Mouse (Mus musculus) testis, adult 2 months (tissue): ENCODE results near the gene Cast. TPM values are rescaled to one million over a fixed set of nuclear protein-coding genes. Genes with fewer than 3 reads are reported as not detected.
A peak's percentile ranks its signal among the peaks of the same experiment; 100 is the strongest.

Experiments used
- H3K27ac ChIP-seq: fragments of 200-500 bp; 2 replicates; pipeline ENCODE4 v1.5.1; 2012; ENCODE audit warnings: low read depth, low read length; ENCODE audit not compliant: control insufficient read depth, insufficient read depth
- H3K27me3 ChIP-seq: fragments of 200-500 bp; 2 replicates; pipeline ENCODE4 v1.6.1; 2012; ENCODE audit warnings: mild to moderate bottlenecking, low read length, moderate library complexity; ENCODE audit not compliant: control insufficient read depth, insufficient read depth
- H3K36me3 ChIP-seq: fragments of 200-500 bp; 2 replicates; pipeline ENCODE4 v1.6.1; 2012; ENCODE audit warnings: mild to moderate bottlenecking, low read length; ENCODE audit not compliant: control insufficient read depth, insufficient read depth
- H3K4me1 ChIP-seq: fragments of 200-500 bp; 2 replicates; pipeline ENCODE4 v1.6.1; 2012; ENCODE audit warnings: low read length; ENCODE audit not compliant: control insufficient read depth, insufficient read depth
- H3K4me3 ChIP-seq: fragments of 200-500 bp; 2 replicates; pipeline ENCODE4 v1.5.1; 2012; ENCODE audit warnings: low read depth, mild to moderate bottlenecking, low read length, moderate library complexity, mixed read lengths; ENCODE audit not compliant: control insufficient read depth
- CTCF ChIP-seq: fragments of 200-500 bp; IDR thresholded peaks from 2 replicates; pipeline ENCODE4 v1.5.1; 2012; ENCODE audit warnings: low read depth, mild to moderate bottlenecking, inconsistent platforms, low read length, moderate library complexity; ENCODE audit not compliant: control insufficient read depth, insufficient read depth, insufficient replicate concordance
- POLR2A ChIP-seq: fragments of 200-500 bp; IDR thresholded peaks from 2 replicates; pipeline ENCODE4 v1.6.1; 2012; ENCODE audit warnings: low read depth, mild to moderate bottlenecking, inconsistent platforms, low read length, moderate library complexity; ENCODE audit not compliant: control insufficient read depth
- polyA plus RNA-seq: library from polyadenylated mRNA; depleted of rRNA; stranded (reverse); fragments of >200 nt; gene quantifications from 2 replicates; pipeline ENCODE4 v1.2.3, GENCODE M21; 2012; rRNA removed

Cast gene
- 83.5 and 92.8 TPM in 2 replicates for polyA plus RNA-seq

- Histone ChIP-seq H3K4me3 (peak within 1 kb of the TSS; percentile 80), H3K27me3 (no peaks in the 10 kb centered on the region; the same call in 1 of the 2 replicates), H3K36me3 (no peaks in the 10 kb centered on the region), H3K4me1 (peaks cover 7% of the 10 kb centered on the region), H3K27ac (peak within 1 kb of the TSS; percentile 1)
- TF ChIP-seq CTCF (no peak), POLR2A (no peak)
Measured at GRCm38 (mm10) chr13:74808152-74808929, at the start of gene Cast. Cast (minus strand) TSS chr13:74808810.

- Histone ChIP-seq H3K27ac (no peak overlapping the region), H3K4me3 (no peak overlapping the region), H3K4me1 (no peaks in the 10 kb centered on the region), H3K27me3 (no peaks in the 10 kb centered on the region), H3K36me3 (no peaks in the 10 kb centered on the region)
- TF ChIP-seq CTCF (peak; percentile 36; the same call in 1 of the 2 replicates), POLR2A (no peak)
Measured at GRCm38 (mm10) chr13:74854338-74855047, 45.9 kb upstream of the Cast start.

GRCm38 (mm10) chr13:74850823-74851222, 42.2 kb upstream of the Cast start:
- Histone ChIP-seq H3K36me3 (no peaks in the 10 kb centered on the region), H3K27ac (no peak overlapping the region), H3K27me3 (no peaks in the 10 kb centered on the region), H3K4me1 (no peaks in the 10 kb centered on the region), H3K4me3 (no peak overlapping the region)
- TF ChIP-seq POLR2A (no peak), CTCF (no peak)

GRCm38 (mm10) chr13:74845886-74846285, 37.3 kb upstream of the Cast start:
- TF ChIP-seq POLR2A (no peak), CTCF (no peak)
- Histone ChIP-seq H3K4me1 (no peaks in the 10 kb centered on the region), H3K4me3 (no peak overlapping the region), H3K27me3 (no peaks in the 10 kb centered on the region), H3K27ac (no peak overlapping the region), H3K36me3 (no peaks in the 10 kb centered on the region)

- H3K27ac ChIP-seq = no peak overlapping the region
- no peaks in the 10 kb centered on the region for H3K4me1 ChIP-seq
- no peak for TF ChIP-seq POLR2A
- TF ChIP-seq CTCF = no peak
- H3K27me3 ChIP-seq = no peaks in the 10 kb centered on the region
- H3K4me3 ChIP-seq = no peak overlapping the region
- H3K36me3 ChIP-seq = no peaks in the 10 kb centered on the region
Measured at GRCm38 (mm10) chr13:74834543-74834942, 25.9 kb upstream of the Cast start.

- Histone ChIP-seq H3K27me3 (no peaks in the 10 kb centered on the region), H3K27ac (no peak overlapping the region), H3K36me3 (no peaks in the 10 kb centered on the region), H3K4me1 (no peaks in the 10 kb centered on the region), H3K4me3 (no peak overlapping the region)
- no peak for TF ChIP-seq CTCF
- no peak for TF ChIP-seq POLR2A
Measured at GRCm38 (mm10) chr13:74822095-74822494, 13.5 kb upstream of the Cast start.

GRCm38 (mm10) chr13:74815753-74816152, 7.1 kb upstream of the Cast start:
- no peaks in the 10 kb centered on the region for H3K36me3 ChIP-seq
- H3K27me3 ChIP-seq = no peaks in the 10 kb centered on the region
- no peak overlapping the region for H3K4me3 ChIP-seq
- no peaks in the 10 kb centered on the region for H3K4me1 ChIP-seq
- H3K27ac ChIP-seq = no peak overlapping the region
- TF ChIP-seq POLR2A (no peak), CTCF (no peak)
